Mouse (Mus musculus) activated CD4-positive, CD25-positive, alpha-beta regulatory T cell, adult 4 months (primary cell): ENCODE data around the gene Dnaic2. TPM values are rescaled to one million over a fixed set of nuclear protein-coding genes. Genes with fewer than 3 reads are reported as not detected.

Experiments
- ATAC-seq: one replicate; pipeline ENCODE4 v1.8.0; 2017
- polyA plus RNA-seq, 2 experiments: library from polyadenylated mRNA; unstranded; fragments of 100-300 nt; shearing (Covaris generic); gene quantifications; one replicate each; pipeline ENCODE4 v1.2.1; 2017

Dnaic2 gene
- polyA plus RNA-seq: not detected

GRCm38 (mm10) chr11:114726965-114727825 lies at the start of gene Dnaic2:
Gene Dnaic2, plus strand, starts transcription at chr11:114727408.
- ATAC-seq: no peak

DNA sequence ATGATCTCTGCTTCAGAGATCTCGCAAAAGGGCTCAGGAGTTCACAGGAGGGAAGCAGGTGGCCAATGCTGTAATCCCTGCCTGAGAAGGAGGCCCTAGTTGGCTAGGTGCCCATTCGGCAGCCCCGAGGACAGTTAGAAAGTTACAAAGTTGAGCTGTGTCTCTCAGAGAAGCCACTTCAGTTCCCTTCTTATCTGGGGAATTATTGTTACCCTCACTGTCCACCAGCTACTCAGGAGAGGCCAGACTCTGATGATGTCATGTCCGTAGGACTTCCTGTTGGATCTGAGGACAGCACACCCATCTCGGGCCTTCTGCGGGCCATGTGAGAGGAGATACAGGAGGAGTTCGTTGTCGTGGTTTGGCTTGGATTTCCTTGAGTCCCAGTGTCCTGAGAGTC lies 47.6 kb upstream of the Dnaic2 start:
- ATAC-seq: no peak

DNA sequence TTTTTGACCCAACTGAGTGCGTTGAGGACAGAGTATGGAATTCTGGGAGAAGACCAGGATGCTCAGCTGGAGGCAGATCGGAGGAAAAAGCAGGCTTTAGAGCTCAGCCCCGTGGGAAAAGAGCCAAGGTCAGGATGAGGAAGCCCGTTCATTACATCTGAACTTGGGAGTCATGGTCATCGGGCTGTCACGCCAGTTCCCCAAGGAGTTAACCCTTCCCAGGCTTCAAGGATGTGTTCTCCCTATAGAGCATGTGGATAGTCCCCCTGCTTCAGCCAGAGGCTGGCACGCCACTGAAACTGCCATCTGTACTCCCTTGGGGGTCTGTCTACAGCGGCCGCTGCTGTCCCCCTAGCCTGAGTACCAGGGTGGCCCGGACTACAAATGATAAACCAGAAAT lies 46.9 kb upstream of the Dnaic2 start:
- ATAC-seq: no peak

DNA sequence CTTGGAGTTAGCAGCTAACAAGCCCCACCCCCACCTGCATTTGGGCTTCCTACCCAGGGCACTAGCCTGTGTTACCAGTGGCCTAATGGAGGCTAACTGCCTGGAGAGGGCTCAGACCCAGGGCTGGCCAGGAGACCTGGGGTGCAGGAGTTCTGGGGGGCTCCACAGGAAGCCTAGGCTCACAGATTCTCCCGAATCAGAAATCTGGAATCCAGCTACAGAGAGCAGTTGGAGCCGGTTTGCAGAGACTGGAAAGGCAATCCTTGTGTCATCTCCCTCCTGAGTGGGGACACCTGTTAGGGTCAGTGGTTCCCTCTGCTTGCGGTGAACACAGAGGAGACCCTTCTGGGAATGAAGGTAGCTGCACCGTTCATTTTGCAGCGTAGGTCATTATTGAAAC lies 46.2 kb upstream of the Dnaic2 start:
- ATAC-seq: no peak

GRCm38 (mm10) chr11:114682321-114682900 lies 44.8 kb upstream of the Dnaic2 start:
- no peak for ATAC-seq

DNA sequence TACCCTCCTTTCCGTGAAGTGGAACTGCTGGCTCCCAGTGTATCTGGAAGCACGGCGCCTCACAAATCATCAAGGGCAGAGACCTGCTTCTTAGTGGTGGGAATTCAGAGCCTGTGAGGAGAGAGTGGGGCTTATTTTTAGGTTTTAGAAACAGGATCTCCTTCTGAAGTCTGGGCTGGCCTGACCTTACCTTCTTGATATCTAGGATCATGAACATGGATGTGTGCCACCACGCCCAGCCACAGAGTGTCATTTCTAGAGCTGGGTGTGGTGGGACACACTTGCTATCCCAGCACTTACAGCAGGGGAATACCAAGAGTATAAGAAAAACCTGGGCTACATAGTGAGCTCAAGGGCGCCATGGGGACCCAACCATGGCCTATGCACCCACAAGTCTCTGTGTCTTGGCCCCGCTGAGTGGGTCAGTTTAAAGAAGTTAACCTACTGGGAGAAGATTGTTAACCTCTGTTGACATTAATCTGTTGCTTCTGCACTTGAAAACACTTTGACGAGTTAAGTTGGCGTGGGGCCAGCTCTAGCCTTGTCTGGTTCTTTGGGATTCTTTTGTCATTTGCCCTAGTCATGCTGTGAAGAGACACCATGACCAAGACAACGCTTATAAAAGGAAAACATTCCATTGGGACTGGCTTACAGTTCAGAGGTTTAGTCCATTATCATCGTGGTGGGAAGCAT lies 44.0 kb upstream of the Dnaic2 start:
- no peak for ATAC-seq

DNA sequence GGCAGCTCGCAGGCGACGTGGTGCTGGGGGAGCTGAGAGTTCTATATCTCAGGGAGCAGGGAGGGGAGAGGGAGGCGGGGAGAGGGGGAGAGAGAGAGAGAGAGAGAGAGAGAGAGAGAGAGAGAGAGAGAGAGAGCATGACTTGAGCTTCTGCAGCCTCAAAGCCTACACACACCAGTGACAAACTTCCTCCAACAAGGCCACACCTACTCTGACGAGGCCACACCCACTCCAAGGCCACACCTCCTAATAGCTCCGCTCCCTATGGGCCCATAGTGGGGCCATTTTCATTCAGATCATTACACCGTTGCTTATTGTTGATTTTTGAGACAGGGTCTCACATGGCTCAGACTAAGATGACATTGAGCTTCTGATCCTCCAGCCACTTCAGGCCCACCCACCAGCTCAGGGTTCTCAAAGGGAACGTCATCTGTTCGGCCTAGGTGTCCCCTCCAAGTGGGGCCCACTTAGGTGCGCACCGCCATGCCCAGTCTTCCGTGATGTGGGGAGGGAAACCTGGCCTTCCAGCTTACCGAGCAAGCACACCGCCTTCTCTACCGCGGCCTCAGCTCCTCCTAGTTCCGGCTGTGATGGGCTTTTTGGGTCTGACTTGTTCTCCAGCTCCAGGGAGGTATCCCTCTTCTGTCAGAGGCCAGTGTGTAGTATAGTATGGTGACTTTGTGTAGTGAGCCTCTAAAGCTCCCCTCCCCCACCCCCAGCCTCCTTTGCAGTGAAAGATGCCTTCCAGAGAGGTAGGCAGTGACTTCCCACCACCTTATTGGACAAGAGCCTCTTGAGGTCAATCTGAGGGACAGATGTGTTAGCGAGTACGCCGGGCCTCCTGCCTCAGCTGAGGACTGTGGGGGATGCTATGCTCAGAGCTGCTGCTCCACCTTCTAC lies 43.2 kb upstream of the Dnaic2 start:
- no peak for ATAC-seq

- no peak for ATAC-seq
Measured at GRCm38 (mm10) chr11:114684627-114685373, 42.4 kb upstream of the Dnaic2 start.

GRCm38 (mm10) chr11:114685526-114686040 lies 41.6 kb upstream of the Dnaic2 start:
- no peak for ATAC-seq

- ATAC-seq: no peak
Measured at GRCm38 (mm10) chr11:114686221-114686959, 40.8 kb upstream of the Dnaic2 start.

GRCm38 (mm10) chr11:114687574-114688188 lies 39.5 kb upstream of the Dnaic2 start:
- ATAC-seq: no peak

DNA sequence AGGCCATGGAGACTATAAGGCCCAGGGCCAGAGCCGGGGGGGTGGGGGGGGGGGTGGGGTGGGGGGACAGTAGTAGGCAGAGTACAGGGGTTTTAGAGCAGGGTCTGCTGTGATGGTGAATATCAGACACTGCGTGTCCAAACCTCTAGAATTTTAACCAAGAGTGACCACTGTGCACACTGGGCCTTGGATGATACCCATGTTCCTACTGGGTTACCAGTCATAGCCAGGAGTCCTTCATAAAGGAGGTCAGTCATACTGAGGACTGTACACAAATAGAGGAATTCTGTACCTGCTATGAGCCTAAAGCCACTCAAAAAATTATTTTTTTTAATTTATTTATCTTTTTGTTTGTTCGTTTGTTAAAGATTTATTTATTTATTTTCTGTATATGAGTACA lies 38.5 kb upstream of the Dnaic2 start:
- no peak for ATAC-seq

DNA sequence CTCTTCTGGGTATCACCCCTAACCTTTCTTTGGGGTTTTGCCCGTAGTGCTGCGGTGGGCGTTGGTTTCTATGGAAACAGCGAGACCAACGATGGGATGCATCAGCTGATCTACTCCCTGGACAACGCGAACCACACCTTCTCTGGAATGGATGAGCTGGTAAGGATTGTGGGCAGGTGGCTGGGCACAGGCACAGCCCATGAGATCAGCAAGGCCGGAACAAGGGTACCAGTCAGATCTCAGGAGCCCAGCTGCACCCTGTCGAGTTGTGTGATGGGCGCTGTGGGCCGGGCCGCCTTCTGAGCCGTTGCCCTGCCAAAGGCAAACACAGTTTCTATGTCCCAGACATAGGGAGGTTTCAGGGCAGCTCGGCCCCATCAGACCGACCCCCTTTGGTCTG lies 37.0 kb upstream of the Dnaic2 start:
- no peak for ATAC-seq

- no peak for ATAC-seq
Measured at GRCm38 (mm10) chr11:114691454-114692182, 35.6 kb upstream of the Dnaic2 start.

- no peak for ATAC-seq
Measured at GRCm38 (mm10) chr11:114692601-114693000, 34.6 kb upstream of the Dnaic2 start.

- ATAC-seq: no peak
Measured at GRCm38 (mm10) chr11:114693456-114693855, 33.8 kb upstream of the Dnaic2 start.

- ATAC-seq: no peak
Measured at GRCm38 (mm10) chr11:114694451-114694850, 32.8 kb upstream of the Dnaic2 start.

GRCm38 (mm10) chr11:114698496-114698895 lies 28.7 kb upstream of the Dnaic2 start:
- no peak for ATAC-seq

- ATAC-seq: peak; percentile 66
Measured at GRCm38 (mm10) chr11:114699511-114699910, 27.7 kb upstream of the Dnaic2 start.
